Mouse (Mus musculus) small intestine, adult 2 months (tissue): ENCODE results near the gene Tfap2a.

Experiments used
- CTCF ChIP-seq: fragments of 200-500 bp; IDR thresholded peaks from 2 replicates; pipeline ENCODE4 v1.5.1; 2012; ENCODE audit warnings: low read depth, mild to moderate bottlenecking, control low read depth, inconsistent platforms, low read length, moderate library complexity, mixed read lengths; ENCODE audit not compliant: insufficient replicate concordance, insufficient read length; ENCODE audit errors: extremely low read depth
- POLR2A ChIP-seq: fragments of 200-500 bp; IDR thresholded peaks from 2 replicates; pipeline ENCODE4 v1.6.1; 2012; ENCODE audit warnings: low read depth, mild to moderate bottlenecking, control low read depth, inconsistent platforms, low read length, moderate library complexity

DNA sequence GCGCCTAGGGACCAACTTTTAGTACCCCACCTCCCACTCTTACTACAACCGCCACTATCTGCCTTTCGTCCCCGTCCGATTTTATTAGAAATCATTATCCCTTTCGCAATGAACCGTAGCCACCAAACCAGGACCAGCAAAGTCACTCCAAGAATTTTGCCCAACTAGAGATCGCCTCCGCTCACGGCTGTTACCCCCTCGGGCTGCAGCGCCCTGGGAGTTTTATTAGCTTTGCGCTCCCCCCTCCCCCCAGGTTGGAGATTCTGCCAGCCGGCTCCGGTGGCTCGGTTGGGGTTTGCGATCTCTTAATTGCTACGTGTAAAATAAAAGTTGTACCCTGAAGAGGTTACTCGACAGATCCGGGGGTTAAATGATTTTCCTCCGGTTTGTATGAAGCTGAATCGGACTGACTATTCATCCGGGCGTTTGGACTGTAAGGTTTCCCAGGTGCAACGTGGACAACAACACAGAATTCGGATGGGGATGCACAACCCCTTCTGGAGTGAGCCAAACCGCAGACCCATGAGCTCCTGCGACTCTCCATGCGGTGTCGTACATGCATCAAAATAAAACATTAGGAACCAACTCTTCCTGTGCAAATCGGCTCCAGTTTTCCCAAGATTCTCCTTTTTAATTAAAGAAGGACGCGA is 3.7 kb downstream of the Tfap2a start:
- no peak for TF ChIP-seq CTCF
- no peak for TF ChIP-seq POLR2A
